Mouse (Mus musculus) left cerebral cortex, adult 6 months (tissue): ENCODE measurements around the gene Ackr4. TPM values are rescaled to one million over a fixed set of nuclear protein-coding genes. Genes with fewer than 3 reads are reported as not detected.

Source experiments
- long read RNA-seq, 2 experiments: library from polyadenylated mRNA; unstranded; transcript quantifications; one replicate each; pipeline ENCODE4 v2.0.0; 2019 to 2020
- polyA plus RNA-seq: library from polyadenylated mRNA; unstranded; fragments of <200 nt; fragmentation: Nextera tagmentation; gene quantifications from 2 replicates; pipeline ENCODE4 v1.2.3, GENCODE M21; 2021

The Ackr4 gene
- 0.06 and 0.11 TPM in 2 replicates for polyA plus RNA-seq
- long read RNA-seq, experiment 1, result 0 reads
- long read RNA-seq, experiment 2, result 0 reads

GRCm38 (mm10) chr9:104126833-104127232, at the start of gene Ackr4:
Ackr4 (minus strand) TSS chr9:104126933.

DNA sequence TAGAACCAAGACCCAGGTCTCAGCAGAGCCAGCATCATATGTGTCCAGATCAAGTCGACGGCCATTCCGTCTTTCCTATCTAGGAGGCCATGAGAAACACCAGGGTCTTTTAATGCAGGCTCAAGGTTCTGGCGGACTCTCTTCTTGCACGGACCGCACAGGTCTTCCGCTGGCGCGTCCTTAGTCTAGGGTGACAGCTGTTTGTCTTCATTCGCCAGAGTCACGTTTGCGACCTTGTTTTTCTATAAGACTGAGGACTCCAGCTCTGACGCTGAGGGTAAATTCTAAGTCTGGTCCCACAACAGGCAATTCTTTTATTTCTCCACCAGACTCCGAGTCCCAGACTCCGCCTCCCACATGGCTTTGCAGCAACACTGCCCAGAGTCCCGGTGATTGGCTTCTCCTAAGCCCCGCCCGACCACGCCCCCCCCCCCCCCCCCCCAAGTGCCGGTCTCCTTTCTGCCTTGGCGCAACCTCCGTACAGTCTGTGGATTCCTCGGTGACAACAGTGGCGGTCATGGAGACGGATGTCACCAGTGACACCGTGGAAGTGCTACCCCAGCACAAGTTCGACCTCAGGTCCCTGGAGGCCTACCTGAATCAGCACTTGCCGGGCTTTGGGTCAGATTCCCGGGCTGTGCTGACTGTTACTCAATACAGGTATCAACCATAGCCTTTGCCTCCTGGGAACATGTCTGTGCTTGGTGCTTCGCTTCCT, 63.3 kb downstream of the Ackr4 start, which contains the start of gene Acad11:
Gene Acad11, plus strand, starts transcription at position 134 of the 718 bp plus-strand sequence.

GRCm38 (mm10) chr9:104062430-104063243, 64.1 kb downstream of the Ackr4 start, which contains the start of gene Uba5:
Uba5 (minus strand) TSS chr9:104063134.

DNA sequence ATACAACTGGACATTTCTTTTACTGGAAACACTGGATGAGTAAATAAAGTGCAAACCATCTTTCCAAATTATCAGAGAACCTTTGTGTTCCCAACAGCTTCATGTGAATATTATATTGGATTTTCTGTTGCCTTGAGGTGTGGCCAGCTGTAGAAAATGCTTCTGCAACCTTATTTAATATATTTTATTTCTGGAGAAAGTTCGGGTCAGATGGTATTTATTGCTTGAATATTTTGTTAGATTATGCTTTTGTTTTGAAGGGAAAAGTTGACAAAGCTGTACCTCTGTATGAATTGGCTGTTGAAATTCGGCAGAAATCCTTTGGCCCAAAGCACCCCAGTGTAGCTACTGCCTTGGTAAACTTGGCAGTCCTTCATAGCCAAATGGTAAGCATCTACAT, 86.4 kb downstream of the Ackr4 start, which contains the start of gene Gm28305:
Gene Gm28305, plus strand, starts transcription at position 301 of the 400 bp plus-strand sequence.

Other genes starting within 250 kb of the Ackr4 start
- 0.74 and 0.90 TPM in 2 replicates for gene Nphp3, start 124.4 kb downstream of the Ackr4 start, polyA plus RNA-seq
- gene Gm28305, start 86.3 kb downstream of the Ackr4 start, polyA plus RNA-seq, result not detected in 2 replicates
- gene Uba5, start 63.8 kb downstream of the Ackr4 start, polyA plus RNA-seq, result 45.5 and 56.7 TPM in 2 replicates
- 11.5 and 12.0 TPM in 2 replicates for gene Acad11, start 63.6 kb downstream of the Ackr4 start, polyA plus RNA-seq
- gene Dnajc13, start 136.0 kb upstream of the Ackr4 start, polyA plus RNA-seq, result 7.7 and 9.4 TPM in 2 replicates
- 0.08 and 0.13 TPM in 2 replicates for gene Acpp, start 210.8 kb upstream of the Ackr4 start, polyA plus RNA-seq